Mouse (Mus musculus): ENCODE data around the gene Tmem266. TPM values are rescaled to one million over a fixed set of nuclear protein-coding genes. Genes with fewer than 3 reads are reported as not detected.

The Tmem266 gene
- polyA plus RNA-seq, 1 experiment from 2014 or later, result 0.79 TPM

Other genes with a start within 250 kb of the Tmem266 start
- gene Ube2q2, start 178.1 kb upstream of the Tmem266 start, polyA plus RNA-seq (2015; fragmentation: Nextera tagmentation; extraction: Ambion mirVana), result 39.0 and 39.3 TPM in 2 replicates
- gene Fbxo22, start 118.0 kb upstream of the Tmem266 start, polyA plus RNA-seq (2015; fragmentation: Nextera tagmentation; extraction: Ambion mirVana), result 63.6 and 63.7 TPM in 2 replicates
- gene Nrg4, start 69 bp upstream of the Tmem266 start, polyA plus RNA-seq (2015; fragmentation: Nextera tagmentation; extraction: Ambion mirVana), result 1.4 and 1.6 TPM in 2 replicates
- gene Etfa, start 185.3 kb downstream of the Tmem266 start, polyA plus RNA-seq (2015; fragmentation: Nextera tagmentation; extraction: Ambion mirVana), result 176 and 180 TPM in 2 replicates
- gene Isl2, start 211.8 kb downstream of the Tmem266 start, polyA plus RNA-seq (2015; fragmentation: Nextera tagmentation; extraction: Ambion mirVana), result 0.65 and 0.79 TPM in 2 replicates